Mouse (Mus musculus) frontal cortex, postnatal 36 days (tissue): ENCODE measurements at regions not wholly inside any gene's neighbourhood (a gene's known extent, or its start where the extent isn't known, plus 50 kb on each side); places are given as distances from the start of the nearest gene placed in this dataset.
A peak's percentile ranks its signal among the peaks of the same experiment; 100 is the strongest.

Source experiments
- DNase-seq, 2 experiments: peaks; one replicate each; pipeline ENCODE4 v3.0.0; 2022; ENCODE audit warnings: low spot score in 2 of 2

DNA sequence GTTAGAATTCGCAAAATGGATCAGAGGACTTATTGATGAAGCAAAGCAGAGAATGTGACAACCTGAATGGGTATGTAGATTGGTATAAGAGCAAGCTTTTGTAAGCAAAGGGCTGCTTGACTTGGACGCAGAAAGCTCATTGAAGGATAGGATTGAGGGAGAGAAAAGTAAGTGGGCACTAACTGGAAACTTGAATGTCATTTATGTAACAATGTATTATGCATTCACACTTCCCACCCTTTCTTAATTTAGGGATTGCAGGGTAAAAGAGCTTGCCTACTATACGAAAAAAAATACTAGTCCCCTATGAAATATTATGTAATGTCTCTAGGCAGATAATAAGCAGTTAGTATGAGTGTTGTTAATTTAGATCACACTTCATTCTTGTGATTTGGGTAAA is 713.4 kb downstream of the Slitrk5 start:
- peak in 1 of 2 experiments; percentile 9 for DNase-seq
